Mouse (Mus musculus) left cerebral cortex, adult 9 months (tissue): Measurements from ENCODE around the gene Ldlrap1.

Source experiments
- DNase-seq, 2 experiments: peaks; one replicate each; pipeline ENCODE4 v3.0.0; 2022; ENCODE audit warnings: low spot score in 2 of 2

Ldlrap1 gene

DNA sequence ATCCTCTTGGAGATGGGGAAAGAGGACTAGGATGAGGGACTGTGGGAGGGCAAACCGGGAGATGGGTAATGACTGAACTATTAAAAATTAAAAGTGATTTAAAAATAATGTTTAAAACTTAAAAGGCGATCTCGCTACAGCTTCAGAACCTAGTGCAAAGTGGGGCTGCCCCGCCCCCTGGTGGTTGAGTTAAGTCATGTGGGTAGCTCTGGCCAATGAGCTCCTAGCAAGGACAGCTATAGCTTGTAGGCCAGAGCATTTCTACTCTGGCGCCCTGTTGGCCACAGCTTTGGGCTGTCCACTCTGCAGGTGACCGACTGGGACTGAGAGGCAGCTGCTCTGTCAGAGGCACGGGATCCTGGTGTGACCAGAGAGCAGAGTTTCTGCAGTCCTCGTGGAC lies 53.9 kb downstream of the Ldlrap1 start:
- DNase-seq: peak in 1 of 2 experiments; percentile 73

DNA sequence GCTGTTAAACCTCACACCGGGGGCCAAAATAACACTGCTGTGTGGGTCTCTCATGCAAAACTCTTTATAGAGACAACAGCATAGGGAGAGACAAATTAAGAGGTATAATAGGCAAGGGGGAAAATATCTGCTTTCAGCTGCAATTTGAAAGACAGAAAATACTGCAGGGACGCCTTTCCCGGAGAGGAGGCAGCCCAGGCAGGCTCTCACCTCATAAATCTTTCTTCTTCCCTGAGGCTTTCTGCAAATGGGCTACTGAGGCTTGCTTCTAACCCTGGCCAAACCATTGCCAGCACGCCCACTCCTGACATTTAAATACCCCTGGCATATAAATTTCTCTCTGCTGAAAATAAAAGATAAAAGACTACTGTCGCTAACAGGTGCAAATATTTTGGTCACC lies 62.5 kb downstream of the Ldlrap1 start:
- no peak for DNase-seq

DNA sequence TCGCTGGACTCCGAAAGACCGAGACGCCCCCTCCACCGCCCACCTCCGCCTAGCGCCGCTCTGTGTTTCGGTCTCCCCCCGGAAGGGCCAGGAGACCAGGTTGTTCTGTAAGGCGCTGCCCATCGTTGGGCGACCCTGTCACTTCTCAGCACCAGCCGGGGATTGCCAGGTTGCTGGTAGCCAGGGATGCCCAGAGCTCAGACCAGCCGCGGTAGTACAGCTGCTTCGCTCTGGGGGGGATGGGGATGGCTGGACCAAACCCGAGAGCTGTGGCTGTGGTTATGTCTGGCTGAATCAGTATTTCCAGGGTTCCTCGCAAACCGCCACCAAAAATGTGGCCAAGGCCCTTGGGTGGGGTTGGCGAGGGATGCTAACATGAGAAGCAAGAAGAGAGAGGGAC lies 63.2 kb downstream of the Ldlrap1 start:
- DNase-seq: no peak

DNA sequence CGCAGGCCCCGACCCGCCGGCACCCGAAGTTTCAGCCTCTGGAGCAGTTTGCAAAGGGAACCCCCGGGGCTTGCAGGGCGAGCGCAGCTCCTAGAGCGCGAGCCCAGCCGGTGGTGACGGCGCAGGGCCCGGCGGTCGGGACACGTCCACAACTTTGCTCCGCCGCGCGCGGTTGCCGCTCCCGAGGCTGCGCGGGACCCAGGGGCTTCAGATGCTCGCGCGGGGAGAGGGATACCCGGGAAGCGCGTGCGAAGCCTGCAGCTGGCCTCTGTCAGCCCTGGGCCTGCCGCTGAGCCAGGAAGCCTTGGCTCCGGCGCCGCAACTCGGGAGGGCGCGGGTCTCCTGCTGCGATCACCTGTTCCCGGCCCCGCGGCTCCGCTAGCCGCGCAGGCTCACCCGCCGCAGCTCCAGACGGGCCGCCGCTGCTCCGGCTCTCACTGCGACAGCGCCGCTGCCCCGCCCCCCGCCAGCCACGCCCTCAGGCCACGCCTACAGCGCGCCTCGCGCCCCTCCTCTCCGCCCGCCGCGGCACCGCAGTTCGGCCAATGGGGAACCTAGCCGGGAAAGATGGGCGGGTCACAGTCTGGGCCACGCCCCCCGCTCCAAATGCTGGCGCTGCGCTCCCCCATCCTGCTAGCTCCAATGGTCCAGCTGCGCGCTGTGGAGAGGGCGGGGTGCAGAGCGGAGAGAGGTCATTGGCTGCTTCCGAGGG lies 63.8 kb downstream of the Ldlrap1 start, which contains the start of gene Man1c1:
TSS of gene Man1c1 (minus strand) at position 456 of the 712 bp plus-strand sequence.
- DNase-seq: peak; percentile 95 to 99

DNA sequence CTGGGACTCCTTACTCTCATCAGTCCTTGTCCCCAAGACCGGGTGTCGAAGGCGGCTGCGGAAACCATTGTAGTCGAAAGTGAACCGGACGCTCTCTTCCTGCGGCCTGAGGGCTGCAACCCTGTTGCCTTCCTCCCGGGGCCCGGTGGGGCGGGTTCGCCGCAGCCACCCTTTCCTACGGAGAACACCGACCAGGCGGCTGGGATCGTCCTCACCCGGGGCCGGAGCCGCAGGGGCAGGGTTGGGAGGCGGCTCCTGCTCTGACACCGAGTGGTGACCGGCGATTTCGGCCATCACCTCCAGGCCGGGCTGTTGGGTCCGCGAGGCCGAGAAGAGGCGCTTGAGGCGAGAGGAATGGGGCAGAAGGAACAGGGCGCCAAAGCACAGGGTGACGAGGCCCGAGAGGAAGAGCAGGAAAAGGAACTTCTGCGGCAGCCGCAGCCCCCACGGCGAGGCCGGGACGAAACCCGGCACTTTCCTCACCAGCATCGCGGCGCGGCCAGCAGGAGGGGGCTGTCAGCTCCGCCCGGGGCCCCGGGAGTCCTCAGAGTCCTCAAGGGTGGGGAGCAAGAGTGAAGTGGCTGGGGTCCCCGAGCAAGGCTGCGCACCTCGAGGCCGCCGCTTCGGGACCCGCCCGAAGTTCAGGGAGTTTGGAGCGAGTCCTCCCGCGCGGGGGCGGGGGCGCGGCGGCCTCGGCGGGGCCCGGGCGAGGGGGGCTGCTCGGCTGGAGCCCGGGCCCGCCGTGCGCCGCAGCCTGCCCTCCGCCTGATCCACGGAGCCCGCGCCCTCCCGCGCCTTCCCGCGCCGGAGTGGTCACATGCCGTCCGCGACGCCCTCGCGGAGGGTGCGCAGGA lies 64.6 kb downstream of the Ldlrap1 start:
- DNase-seq: no peak

DNA sequence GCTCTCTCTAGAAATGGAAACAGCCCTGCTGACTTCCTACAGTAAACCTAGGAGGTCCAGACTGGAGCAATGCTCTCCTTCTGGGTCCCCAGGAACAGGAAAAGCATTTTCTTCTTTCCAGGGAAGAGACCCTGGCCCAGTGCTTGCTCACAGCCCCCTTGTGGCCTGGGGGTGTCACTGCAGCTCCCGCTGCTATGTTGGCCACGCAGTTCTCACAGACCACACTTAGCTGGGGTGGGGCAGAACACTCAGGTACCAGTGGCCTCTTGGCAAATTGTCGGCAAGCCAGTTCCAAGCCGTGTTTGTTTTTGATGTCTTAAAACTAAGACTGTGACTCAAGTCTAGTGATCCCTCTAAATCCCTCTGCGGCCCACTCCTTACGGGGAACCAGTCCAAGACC lies 65.9 kb downstream of the Ldlrap1 start:
- peak in 1 of 2 experiments; percentile 74 for DNase-seq

DNA sequence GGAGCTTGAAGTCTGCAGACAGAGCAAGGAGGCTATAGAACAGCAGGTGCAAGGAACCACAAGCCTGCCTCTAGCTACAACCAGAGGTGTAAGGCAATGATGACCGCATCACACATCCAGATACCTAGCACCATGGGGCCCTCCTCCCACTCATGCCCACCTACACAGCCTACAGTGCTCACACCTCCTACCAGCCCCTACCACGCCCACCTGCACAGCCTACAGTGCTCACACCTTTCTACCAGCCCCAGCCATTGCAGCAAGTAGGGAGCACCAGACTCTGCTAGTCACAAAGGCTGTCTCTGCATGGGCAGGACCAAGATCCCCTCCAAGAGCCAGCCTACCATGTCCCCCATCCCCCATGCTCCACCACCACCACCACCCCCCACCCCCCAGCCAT lies 66.9 kb downstream of the Ldlrap1 start:
- DNase-seq: no peak

DNA sequence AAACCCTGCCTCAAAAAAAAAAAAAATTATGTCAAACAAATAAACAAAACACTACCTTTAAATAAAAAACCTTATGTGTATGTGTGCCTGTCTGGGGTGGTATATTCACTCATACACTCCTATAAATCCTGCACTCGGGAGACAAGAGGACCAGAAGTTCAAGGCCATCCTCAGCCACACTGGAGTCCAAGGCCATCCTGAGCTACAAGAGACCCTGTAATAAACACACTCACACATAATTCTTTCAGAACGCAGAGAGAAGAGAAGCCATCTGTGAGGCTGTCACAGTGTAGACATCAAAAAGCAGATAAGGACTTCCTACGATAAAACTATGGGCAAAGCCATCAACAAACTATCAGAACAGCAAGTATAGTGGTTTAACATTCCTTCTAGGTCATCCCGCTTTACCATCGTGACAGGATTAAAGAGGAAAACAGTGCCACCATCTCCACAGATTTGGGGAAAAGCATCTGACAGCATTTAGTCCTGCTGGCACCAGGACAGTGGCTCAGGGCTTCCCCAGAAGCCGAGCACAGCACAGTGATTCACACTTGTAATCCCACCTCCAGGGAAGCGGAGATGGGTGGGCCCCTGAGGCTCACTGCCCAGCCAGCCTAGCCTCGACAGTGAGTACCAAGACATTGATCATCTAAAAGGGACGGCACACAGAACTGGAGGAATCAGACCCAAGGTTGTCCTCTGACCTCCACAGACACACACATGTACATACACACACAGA lies 74.5 kb downstream of the Ldlrap1 start:
- DNase-seq: no peak

DNA sequence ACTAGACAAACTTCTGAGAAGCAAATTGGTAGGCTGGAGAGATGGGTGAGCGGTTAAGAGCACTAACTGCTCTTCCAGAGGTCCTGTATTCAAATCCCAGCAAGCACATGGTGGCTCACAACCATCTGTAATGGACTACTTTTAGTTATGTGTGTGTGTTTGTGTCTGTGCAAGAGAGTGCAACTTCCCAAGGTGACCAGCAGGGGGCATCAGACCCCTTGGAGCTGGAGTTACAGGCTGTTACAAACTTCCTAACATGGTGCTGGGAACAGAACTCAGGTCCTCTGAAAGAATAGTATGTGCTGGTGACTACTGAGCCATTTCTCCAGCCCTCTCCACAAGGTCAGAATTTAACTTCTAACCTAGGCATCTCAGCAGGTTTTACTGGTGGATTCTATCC lies 75.4 kb downstream of the Ldlrap1 start:
- no peak for DNase-seq
